Mouse (Mus musculus) forebrain, embryonic 11.5 days (tissue): ENCODE measurements around the gene Cngb1. TPM values are rescaled to one million over a fixed set of nuclear protein-coding genes. Genes with fewer than 3 reads are reported as not detected.

Experiments used
- ATAC-seq: fragments of 200-750 bp; cut with Nextera tagmentation; replicated peaks from 2 replicates; pipeline ENCODE4 v1.8.0; 2017; ENCODE audit warnings: moderate TSS enrichment; ENCODE audit not compliant: low FRiP score
- DNase-seq: peaks from one replicate; pipeline ENCODE4 v3.0.0-alpha.2; 2017; ENCODE audit warnings: low spot score
- H3K27ac ChIP-seq: fragments of 300-500 bp; sonication (generic); 2 replicates; pipeline ENCODE4 v1.5.1; 2014; ENCODE audit warnings: low read depth, low read length
- H3K27me3 ChIP-seq: fragments of 300-500 bp; sonication (generic); 2 replicates; pipeline ENCODE4 v1.6.1; 2014; ENCODE audit warnings: mild to moderate bottlenecking, low read length, mixed read lengths; ENCODE audit not compliant: control insufficient read depth, insufficient read depth
- H3K36me3 ChIP-seq: fragments of 300-500 bp; sonication (generic); 2 replicates; pipeline ENCODE4 v1.6.1; 2014; ENCODE audit warnings: mild to moderate bottlenecking, low read length, moderate library complexity, mixed read lengths; ENCODE audit not compliant: control insufficient read depth, insufficient read depth
- H3K4me1 ChIP-seq: fragments of 300-500 bp; sonication (generic); replicated peaks from 2 replicates; pipeline ENCODE4 v1.6.1; 2014; ENCODE audit warnings: low read length, mixed read lengths; ENCODE audit not compliant: control insufficient read depth, insufficient read depth
- H3K4me2 ChIP-seq: fragments of 300-500 bp; sonication (generic); 2 replicates; pipeline ENCODE4 v1.6.1; 2014; ENCODE audit warnings: low read depth, mild to moderate bottlenecking, low read length, moderate library complexity, mixed read lengths; ENCODE audit not compliant: severe bottlenecking
- H3K4me3 ChIP-seq: fragments of 300-500 bp; sonication (generic); 2 replicates; pipeline ENCODE4 v1.5.1; 2014; ENCODE audit warnings: low read depth, low read length
- H3K9ac ChIP-seq: fragments of 300-500 bp; sonication (generic); 2 replicates; pipeline ENCODE4 v1.6.1; 2014; ENCODE audit warnings: low read length
- H3K9me3 ChIP-seq: fragments of 300-500 bp; sonication (generic); 2 replicates; pipeline ENCODE4 v1.6.1; 2016; ENCODE audit warnings: low read length, mixed read lengths; ENCODE audit not compliant: control insufficient read depth
- WGBS: fragments of 180-500 bp; shearing (Covaris S2); extraction: QIAGEN DNeasy Blood & Tissue Kit; methylation state at CpG from one replicate; pipeline ENCODE4 v1.1.7; 2014; 5-methylcytosine and 5-hydroxymethylcytosine counted together
- polyA plus RNA-seq: library from polyadenylated mRNA; unstranded; fragments of >200 nt; fragmentation: Nextera tagmentation; extraction: Ambion mirVana; gene quantifications from 2 replicates; pipeline ENCODE4 v1.2.1, GENCODE M21; 2014

Gene Cngb1
- polyA plus RNA-seq, 1 experiment from 2014 or later = 0.17 TPM

- Histone ChIP-seq H3K36me3 (no peaks in the 10 kb centered on the region), H3K27ac (no peak within 1 kb of the TSS), H3K4me1 (no peaks in the 10 kb centered on the region), H3K4me2 (no peak within 1 kb of the TSS), H3K9me3 (no peaks in the 10 kb centered on the region), H3K9ac (no peak within 1 kb of the TSS), H3K4me3 (no peak within 1 kb of the TSS), H3K27me3 (no peaks in the 10 kb centered on the region)
- DNase-seq (no peak), ATAC-seq (no peak)
- 70% methylated on average over 14 of the region's 14 CpGs for WGBS
These were observed 103.6 kb downstream of the Cngb1 start, which contains the start of gene Kifc3 for GRCm38 (mm10) chr8:95202649-95203275. TSS of gene Kifc3 (minus strand) at chr8:95202812.

DNA sequence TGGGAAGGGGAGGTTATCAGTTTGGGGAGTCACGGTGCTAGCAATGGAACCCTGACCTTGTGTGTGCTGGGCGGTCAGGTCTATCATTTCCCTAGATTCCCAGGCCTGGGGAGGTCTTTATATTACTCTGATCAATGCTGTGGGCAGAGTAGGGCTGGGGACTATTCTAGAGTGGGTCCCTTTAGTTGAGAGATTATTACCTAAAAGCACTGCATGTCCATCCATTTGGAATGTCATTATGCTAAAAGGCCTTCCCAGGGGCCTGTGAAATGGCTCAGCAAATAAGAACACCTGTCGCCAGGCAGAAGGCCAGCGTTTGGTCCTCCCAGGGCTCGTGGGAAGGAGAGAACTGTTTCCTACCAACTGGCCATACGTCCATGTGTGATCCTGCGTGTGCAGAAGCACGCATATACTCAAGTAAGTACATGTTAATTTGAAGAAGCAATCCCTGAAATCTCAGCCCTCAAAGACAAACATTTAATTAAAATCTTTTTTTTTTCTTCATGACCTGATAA is 104.3 kb downstream of the Cngb1 start:
- no peaks in the 10 kb centered on the region for H3K9me3 ChIP-seq
- no peaks in the 10 kb centered on the region for H3K36me3 ChIP-seq
- no peaks in the 10 kb centered on the region for H3K27me3 ChIP-seq
- no peak overlapping the region for H3K27ac ChIP-seq
- DNase-seq (no peak), ATAC-seq (no peak)
- H3K4me1 ChIP-seq = no peaks in the 10 kb centered on the region
- no peak overlapping the region for H3K4me2 ChIP-seq
- H3K4me3 ChIP-seq = no peak overlapping the region
- H3K9ac ChIP-seq = no peak overlapping the region
- WGBS = 84% methylated on average over 8 of the region's 8 CpGs

GRCm38 (mm10) chr8:95201491-95201890 is 104.9 kb downstream of the Cngb1 start:
- DNase-seq = no peak
- WGBS = 62% methylated on average over 7 of the region's 7 CpGs
- Histone ChIP-seq H3K4me3 (no peak overlapping the region), H3K9ac (no peak overlapping the region), H3K4me1 (no peaks in the 10 kb centered on the region), H3K4me2 (no peak overlapping the region), H3K36me3 (no peaks in the 10 kb centered on the region), H3K27ac (no peak overlapping the region), H3K27me3 (no peaks in the 10 kb centered on the region), H3K9me3 (no peaks in the 10 kb centered on the region)
- no peak for ATAC-seq

- ATAC-seq = no peak
- H3K4me2 ChIP-seq = no peak overlapping the region
- H3K36me3 ChIP-seq = no peaks in the 10 kb centered on the region
- no peak overlapping the region for H3K4me3 ChIP-seq
- H3K9me3 ChIP-seq = no peaks in the 10 kb centered on the region
- no peak overlapping the region for H3K9ac ChIP-seq
- H3K4me1 ChIP-seq = no peaks in the 10 kb centered on the region
- H3K27me3 ChIP-seq = no peaks in the 10 kb centered on the region
- WGBS = 88% methylated on average over 9 of the region's 9 CpGs
- H3K27ac ChIP-seq = no peak overlapping the region
- no peak for DNase-seq
These were observed 106.4 kb downstream of the Cngb1 start for GRCm38 (mm10) chr8:95200001-95200405.

- Histone ChIP-seq H3K9me3 (no peaks in the 10 kb centered on the region), H3K9ac (no peak overlapping the region), H3K27ac (no peak overlapping the region), H3K4me3 (no peak overlapping the region), H3K4me2 (no peak overlapping the region), H3K36me3 (no peaks in the 10 kb centered on the region), H3K4me1 (no peaks in the 10 kb centered on the region), H3K27me3 (no peaks in the 10 kb centered on the region)
- WGBS = 80% methylated on average over 11 of the region's 11 CpGs
- ATAC-seq (no peak), DNase-seq (no peak)
These were observed 110.7 kb downstream of the Cngb1 start for GRCm38 (mm10) chr8:95195728-95196127.

- no peaks in the 10 kb centered on the region for H3K27me3 ChIP-seq
- H3K27ac ChIP-seq = no peak overlapping the region
- no peaks in the 10 kb centered on the region for H3K9me3 ChIP-seq
- 92% methylated on average over 9 of the region's 9 CpGs for WGBS
- ATAC-seq = no peak
- DNase-seq = no peak
- no peaks in the 10 kb centered on the region for H3K4me1 ChIP-seq
- no peak overlapping the region for H3K4me3 ChIP-seq
- H3K9ac ChIP-seq = no peak overlapping the region
- H3K4me2 ChIP-seq = no peak overlapping the region
- H3K36me3 ChIP-seq = no peaks in the 10 kb centered on the region
These were observed 114.7 kb downstream of the Cngb1 start for GRCm38 (mm10) chr8:95191497-95192175.

Other genes with a start within 250 kb of the Cngb1 start
- 37.3 and 37.5 TPM in 2 replicates for gene Katnb1, start 225.4 kb downstream of the Cngb1 start, polyA plus RNA-seq
- 5.5 and 5.9 TPM in 2 replicates for gene Kifc3, start 103.8 kb downstream of the Cngb1 start, polyA plus RNA-seq
- not detected in 2 replicates for gene Tepp, start 4.0 kb upstream of the Cngb1 start, polyA plus RNA-seq
- 14.6 and 15.0 TPM in 2 replicates for gene Zfp319, start 25.4 kb upstream of the Cngb1 start, polyA plus RNA-seq
- gene Usb1, start 25.7 kb upstream of the Cngb1 start, polyA plus RNA-seq = 43.1 and 46.5 TPM in 2 replicates
- gene Mmp15, start 45.7 kb upstream of the Cngb1 start, polyA plus RNA-seq = 20.6 and 21.0 TPM in 2 replicates
- 145 and 147 TPM in 2 replicates for gene Cfap20, start 128.3 kb upstream of the Cngb1 start, polyA plus RNA-seq
- 17.1 and 21.2 TPM in 2 replicates for gene Csnk2a2, start 183.5 kb upstream of the Cngb1 start, polyA plus RNA-seq
- 0.21 TPM in 1 of 2 replicates, not detected in the other for gene Ccdc113, start 227.5 kb upstream of the Cngb1 start, polyA plus RNA-seq